Mouse (Mus musculus): Measurements from ENCODE around the gene Bmper.

Bmper gene

DNA sequence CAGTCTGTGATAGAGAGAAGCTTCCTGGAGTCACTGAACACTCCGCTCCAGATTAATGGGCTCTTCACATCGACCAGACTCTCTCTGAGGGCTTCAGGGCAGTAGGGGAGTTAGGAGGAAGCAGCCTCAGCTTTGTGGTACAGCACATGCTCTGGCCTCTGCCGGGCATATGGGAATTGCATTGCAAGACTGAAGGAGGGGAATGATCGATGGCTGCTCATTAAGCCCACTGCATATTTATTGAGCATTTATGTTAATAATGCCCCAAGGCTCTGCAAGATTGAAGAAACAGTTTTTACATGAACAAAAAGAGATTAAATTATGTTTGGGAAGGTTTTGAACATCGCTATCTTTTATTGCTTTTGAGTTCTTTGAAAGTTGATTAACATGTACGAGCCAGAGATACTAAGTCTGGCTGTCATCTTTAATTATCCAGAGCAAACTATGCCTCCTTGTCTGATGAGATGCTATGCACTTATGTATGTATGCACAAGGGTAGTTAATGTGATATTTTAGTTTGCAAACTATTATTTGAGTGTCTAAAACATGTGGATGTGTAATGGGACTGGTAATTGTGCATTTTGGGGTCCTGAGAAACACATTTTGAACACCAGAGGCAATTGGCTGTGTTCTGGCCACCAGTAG is 13.9 kb downstream of the Bmper start:
- DNase-seq, result no peak

DNA sequence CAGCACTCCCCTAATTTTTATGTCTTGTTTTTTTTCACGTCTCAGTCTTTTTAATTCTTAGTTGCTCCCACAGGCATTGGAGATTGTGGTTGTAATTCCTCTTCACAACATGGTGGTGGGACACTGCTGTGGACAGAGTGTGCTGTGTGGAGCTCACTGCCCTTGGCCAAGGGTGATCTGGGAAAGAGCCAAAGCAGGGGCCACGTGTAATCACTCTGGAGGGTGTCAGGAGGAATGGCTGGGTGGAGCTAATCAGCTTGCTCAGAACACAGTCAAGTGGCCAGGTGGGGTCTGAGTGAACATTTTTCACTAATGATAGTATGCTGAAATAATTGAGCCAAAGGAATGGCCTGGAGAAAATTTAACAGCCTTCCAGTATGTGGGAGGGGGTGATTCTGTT is 16.1 kb downstream of the Bmper start:
- no peak for DNase-seq

DNA sequence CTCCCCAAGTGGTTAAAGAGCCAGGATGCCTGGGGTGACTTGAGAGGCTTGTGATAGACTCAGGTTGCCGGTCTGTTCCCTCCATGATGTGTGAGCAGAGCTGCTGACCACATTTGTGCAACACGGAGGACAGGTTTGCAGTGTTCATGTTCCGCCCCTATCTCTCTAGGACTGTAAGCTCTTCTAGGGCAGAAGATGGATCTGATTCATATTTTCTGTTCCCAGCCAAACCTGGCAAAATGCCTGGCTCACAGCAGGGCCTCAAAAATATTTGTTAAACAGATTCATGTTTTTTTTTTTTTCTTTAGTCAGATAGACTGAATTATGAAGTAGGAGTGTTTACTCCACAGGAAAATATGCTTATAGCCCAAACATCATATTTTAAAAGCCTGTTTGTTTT is 20.0 kb downstream of the Bmper start:
- DNase-seq, result peak; percentile 29 to 45

DNA sequence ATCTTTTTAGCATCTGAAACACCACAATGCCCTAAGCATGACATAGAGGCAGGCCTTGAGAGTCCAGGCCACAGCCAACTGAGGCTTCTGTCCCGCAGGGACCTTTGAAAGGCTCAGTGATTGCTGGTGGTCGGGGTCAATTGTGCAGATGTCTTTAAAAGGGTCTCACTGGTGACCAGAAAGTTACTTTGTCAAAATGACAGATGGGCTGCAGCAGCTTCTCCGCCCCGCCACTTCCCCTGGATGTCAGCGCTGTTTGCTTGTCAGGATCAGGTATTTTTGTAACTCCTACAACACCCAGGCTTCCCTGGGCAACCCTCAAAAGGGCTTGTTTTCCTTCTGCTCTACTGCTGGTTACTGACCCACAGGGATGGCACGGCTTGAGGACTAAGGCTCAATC is 21.0 kb downstream of the Bmper start:
- DNase-seq, result no peak

DNA sequence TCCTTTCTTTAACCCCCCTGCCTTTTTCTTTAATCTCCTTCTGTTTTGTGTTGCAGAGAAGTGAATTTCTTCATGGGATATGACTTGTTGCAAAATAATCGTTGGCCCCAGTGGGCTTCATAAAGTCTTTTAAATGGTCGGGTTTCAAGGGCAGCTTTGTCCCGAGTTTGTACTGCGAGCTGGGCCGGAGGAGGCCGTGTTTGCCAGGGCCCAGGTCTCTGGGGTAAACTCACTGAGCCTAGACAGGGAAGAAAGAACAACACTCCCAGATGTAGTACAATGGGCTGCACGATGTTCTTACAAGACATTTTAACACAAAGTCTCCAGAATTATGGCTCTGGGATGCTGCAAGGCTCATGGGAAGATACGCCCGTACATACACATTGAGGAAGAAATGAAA is 23.5 kb downstream of the Bmper start:
- DNase-seq, result no peak

DNA sequence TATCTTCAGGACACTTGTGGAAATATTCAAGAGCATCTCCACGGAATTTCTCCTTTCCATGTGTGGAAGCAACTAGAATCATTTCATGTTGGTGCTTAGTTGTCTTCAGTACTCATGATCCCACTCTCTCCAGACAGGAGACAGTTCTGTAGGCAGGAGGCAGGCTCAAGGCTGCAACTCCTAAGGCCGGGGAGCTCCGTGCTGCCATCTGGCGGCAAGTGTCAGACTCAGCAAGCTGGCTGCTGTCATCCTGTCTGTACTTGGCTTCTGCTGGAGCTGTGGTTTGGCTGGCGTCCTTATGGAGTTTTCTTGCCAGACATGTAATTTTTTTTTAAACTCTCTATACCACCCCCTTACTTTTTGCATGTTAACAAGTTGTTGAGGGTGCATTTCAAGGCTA is 27.1 kb downstream of the Bmper start:
- peak; percentile 64 to 73 for DNase-seq

DNA sequence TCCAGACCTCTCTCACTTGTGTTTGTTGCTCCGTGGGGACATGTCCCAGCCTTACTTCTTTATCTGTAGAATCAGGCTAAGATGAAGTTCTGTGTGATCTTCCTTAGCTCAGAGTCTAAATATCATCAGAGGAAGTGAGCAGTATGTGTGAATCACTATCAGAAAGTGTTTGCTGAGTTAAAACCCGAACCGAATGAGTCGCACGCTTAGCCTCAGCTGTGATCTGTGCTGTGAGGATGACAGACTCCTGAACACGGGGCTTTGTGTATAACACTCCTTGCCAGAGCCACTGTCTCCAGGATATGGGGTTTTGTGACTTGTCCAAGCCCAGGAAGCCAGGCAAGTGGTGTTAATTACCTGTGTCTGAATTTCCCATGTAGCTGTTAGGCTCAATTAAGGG is 28.1 kb downstream of the Bmper start:
- no peak for DNase-seq

DNA sequence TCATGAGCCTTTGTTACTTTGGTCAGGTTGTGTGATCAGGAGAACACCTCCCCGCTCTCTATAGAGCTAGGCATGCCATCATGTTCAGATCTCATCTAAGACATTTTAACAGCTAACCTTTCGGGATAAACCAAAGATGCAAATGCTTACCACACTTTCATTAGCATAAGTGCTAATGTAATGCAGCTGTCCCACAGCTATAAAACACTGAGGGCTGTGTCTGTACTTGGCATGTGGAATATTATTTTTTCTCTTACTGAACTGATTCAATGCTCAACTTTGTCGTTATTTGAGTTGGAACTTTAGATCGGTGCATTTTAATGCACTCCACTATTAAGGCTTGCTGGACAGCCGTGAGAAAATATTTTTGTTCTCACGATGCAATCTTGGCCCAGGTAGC is 30.7 kb downstream of the Bmper start:
- no peak for DNase-seq

DNA sequence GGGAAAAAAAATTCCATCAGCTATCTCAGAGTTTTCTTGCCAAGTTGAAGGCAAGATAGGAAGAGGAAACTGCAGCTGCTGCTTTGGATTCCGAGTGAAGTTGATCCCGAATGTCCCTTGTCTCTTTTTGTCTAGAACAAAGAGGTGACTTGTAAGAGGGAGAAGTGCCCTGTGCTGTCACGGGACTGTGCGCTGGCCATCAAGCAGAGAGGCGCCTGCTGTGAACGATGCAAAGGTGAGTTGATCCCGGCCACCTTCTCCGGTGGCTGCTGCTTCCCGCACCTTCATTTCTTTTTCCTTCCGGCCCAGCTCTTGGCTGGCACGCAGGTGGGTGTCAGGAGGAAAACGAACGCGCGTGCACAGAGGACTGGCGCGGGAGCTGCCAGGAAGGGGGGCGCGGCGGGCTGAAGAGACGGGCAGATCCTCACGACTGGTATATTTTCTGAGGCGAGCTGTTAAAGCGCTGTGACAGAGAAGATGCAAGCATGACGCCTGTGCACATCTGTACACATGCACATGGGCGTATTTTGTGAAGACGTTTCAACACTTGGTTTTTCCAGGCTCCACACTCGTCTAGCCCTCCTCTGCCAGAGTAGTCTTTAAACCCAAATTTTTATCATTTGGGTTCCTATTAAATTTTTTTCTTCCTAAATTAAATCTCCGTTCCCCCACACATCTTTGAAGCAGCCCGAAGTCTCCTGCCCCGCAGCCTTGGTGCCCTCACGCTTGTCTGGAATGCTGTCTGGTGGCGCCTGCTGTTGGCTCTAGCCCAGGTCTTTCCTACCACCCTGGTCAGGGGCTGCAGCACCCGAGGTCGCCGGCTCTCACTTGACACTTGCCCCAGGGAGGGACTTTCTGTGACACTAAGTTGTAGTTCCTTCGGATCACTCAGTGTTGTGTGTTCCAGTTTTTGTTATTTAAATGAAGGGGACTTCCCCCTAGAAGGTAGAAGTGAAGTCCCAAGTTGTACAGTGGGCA is 31.6 kb downstream of the Bmper start:
- DNase-seq, result no peak

DNA sequence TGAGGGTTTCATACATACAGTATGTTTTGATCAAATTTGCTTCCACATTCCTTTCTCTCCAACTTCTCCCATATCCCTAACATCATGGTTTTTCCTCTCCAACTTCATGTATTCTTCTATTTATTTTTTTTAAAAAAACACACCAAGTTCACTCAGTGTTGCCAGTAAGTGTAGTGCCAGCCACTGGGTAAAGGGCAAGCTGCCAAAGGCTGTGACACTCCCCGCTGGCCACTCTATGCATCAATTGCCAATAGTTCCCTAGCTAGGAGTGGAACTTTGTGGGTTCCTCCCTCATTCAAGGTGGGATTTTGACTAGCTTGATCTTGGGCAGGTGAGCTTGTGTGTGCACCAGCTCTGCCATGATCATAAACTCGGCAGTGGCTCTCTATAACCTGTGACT is 33.0 kb downstream of the Bmper start:
- no peak for DNase-seq

DNA sequence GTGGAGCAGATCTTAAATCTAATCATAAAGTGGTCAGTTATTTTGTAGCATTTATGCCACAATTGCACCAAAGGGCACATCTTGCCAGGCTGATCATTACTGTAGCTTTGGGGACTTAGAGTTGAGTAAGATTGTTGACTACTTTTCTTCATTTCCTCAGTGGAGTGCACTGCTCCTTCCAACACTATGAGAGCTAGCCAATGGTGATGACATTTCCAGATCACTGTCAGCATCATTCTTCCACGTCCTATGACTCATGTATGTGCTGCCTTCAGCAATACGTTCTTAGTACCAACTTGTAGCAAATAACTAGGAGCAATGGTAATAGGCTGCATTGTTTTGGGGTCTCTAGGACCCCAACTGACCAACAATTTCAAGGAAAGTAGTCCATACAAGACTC is 33.7 kb downstream of the Bmper start:
- no peak for DNase-seq

DNA sequence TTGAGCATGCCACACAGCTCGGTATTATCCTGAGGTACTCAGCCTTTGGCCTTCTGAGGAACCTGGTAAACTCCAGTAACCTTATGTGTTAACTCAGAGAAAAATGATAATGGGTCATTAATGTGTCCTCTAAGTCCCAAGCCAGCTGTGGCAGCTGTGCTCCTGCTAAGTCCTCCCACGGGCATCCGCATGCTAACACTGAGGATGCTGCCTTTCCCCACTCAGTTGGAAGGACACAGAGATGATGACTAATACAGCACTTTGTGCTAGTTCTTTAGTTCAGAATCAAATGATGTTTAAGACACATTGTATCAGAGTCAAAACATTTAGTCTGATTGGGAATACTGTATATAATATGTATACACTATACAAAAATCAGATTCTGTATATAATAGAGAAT is 39.0 kb downstream of the Bmper start:
- no peak for DNase-seq

DNA sequence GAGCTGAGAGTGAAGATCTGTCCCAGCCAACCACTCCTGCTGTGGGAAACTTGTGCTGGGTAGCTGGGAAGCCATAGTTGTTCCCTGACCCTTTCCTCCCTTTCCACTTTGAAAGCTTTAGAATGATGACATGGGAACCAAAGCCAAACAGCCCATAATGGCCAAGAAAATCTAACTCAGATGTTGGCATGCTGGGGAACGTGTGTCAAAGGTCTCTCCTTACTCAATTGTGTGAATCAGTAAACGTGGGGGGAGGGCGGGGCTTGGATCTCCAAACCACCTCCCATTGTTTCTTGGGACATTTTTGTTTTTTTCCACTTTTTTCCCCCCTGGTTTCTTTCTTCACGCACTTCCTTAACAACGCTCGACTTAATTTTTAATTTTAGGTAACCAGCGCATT is 40.0 kb downstream of the Bmper start:
- no peak for DNase-seq

DNA sequence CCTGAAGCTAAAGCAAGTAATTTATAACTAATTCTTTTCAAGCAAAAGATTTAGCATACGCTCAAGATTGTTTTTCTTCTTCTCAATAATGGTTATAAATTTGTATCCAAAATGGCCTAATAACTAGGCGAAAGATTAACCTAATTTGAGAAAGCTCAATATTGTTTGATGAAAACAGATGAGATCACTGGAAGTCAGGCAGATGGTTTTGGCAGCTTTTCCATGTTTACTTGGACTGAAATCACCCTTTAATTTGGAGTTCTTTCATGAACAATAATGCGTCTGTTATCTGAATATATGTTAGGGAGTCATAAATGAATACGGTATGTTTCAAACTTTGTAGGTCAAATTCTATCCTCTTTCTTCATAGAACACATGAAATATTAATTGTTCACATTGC is 41.6 kb downstream of the Bmper start:
- DNase-seq, result no peak

DNA sequence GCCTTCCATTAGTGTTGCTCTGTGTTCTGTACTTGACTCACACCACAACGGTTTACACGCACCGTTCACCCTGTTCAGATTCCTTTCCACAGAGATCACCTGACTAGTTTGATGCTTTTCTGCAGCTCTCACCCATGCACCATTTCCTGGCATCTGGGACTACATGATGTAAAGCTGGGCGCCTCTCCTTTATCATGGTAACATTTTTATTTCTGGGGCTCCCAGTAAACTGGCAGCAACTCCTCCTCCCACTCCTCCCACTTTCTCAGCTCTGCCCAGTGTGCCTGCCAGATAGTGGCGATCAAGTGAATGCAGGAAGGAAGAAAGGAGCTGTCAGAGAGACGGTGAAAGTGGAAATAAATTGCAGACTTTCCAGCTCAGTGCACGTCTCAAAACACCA is 45.7 kb downstream of the Bmper start:
- no peak for DNase-seq

DNA sequence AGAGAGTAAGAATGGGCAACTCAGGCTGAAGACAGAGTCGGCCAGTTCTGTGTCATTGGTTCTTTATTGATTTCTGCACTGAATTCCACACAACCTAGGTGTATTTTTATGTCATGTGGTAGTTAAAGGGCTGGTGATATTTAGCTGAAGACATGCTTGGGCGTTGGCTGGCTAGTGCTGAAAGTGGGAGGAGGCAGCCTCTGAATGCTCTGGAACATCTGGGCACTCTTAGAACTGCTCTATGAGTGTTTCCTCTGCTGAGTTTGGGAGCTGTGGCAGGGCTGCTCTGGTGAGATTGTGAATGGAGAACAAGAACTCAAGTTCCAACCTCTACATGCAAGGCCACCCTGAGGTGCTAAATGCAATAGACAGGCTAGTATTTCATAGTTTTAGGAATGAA is 46.2 kb downstream of the Bmper start:
- DNase-seq, result no peak

DNA sequence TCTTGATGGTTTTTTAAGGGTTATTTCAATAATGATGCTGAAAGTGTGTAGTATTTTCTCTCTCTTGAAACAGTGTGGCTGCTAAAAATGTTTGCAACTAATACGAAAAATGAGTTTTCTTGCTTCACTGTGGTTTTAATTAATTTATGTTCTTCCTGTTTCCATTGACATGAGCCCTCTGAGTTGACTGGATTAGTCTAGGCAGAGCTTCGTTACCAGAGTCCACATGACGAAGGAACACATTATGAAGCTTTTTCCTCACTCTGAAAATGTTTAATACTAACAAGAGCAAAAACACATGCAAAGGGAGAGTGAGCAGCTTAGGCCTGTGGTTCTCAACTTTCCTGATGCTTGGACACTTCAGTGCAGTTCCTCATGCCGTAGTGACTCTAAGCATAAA is 53.4 kb downstream of the Bmper start:
- DNase-seq, result no peak

DNA sequence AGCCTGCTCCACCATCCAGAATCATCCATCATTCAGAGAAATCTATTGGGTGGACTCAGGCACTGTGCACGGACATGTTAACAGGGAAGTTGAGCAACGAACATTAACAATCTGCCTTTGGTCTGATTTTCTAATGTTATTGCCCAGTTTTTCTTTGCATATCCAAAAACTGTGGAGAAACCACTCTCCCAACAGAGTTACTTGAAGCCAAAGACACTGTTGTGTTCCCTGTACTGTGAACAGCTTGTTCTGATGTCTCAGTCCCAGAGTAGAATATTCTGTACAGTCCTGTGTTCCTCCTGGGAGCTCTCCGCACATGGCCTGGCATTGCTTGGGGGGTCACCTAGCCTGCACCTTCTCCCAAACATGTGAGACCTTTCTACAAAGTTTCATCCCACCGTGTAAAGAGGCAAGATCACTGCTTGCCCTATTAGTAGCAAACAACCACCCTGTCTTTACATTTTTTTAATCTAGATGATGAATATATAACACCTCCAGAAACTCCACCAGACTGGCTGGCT is 62.1 kb downstream of the Bmper start:
- no peak for DNase-seq

DNA sequence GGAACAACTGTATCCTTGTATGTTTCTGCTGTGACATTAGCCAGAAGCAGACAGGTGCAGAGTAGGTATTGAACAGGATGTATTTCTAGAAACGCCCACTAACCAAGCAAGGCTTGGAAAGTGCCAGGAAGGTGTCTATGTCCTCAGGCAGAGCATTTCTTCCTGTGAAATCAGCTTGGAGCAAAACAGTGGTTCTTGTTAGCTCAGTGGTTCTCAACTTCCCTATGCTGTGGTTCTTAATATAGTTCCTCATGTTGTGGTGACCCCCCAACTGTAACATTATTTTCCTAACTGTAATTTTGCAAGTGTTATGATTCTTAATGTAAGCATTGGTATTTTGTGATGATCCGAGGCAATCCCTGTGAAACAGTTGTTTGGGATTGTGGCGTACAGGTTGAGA is 70.7 kb downstream of the Bmper start:
- no peak for DNase-seq

DNA sequence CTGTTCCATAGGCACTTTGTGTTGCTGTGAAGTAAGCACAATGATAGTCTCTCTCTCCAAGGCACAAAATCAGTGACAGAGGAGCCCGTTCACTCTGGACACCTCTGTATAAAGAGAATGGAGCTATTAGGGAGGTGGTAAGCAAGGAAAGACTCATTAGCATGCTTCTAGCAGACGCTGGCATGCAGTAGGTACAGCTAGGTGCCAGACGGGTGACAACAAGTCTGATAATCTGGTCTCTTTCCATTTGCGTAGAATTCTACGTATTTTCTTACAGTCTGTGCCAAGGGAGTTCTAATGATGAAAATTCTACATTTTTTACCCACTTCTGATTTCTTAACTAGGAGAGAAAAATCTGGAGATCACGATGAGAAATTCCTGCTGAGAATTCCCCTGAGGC is 72.7 kb downstream of the Bmper start:
- DNase-seq, result no peak

DNA sequence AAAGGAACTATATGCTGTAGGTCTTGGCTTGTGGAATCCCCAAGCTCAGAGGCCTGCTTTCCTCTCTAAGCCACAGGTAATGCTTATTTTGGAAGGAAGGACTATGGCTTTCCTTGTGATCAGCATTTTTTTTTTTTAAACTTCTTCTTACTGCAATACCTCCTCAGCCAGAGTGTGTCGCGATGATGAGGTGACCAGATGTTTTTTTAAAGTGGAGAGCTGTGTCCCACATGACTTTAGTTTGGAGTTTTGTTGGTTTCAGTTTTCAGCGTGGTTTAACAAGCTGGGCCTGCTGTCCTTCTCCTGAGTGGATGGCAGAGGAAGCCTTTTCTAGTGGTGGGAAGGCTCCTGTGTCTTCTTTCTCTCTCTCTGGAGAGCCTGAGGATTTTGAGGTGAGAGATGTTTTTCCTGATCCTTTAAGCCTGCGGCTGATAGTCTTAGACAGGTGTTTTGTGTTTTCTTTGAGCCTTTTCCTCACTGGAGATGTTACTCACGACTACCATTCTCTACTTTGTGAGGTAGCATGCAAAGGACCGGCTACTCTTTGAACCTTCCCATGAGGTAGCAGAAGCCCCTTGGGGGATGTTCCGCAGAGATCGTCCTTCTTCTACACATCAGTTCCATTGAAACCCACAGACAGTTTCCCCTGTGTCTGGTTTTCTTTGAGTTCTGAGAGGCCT is 74.8 kb downstream of the Bmper start:
- no peak for DNase-seq

DNA sequence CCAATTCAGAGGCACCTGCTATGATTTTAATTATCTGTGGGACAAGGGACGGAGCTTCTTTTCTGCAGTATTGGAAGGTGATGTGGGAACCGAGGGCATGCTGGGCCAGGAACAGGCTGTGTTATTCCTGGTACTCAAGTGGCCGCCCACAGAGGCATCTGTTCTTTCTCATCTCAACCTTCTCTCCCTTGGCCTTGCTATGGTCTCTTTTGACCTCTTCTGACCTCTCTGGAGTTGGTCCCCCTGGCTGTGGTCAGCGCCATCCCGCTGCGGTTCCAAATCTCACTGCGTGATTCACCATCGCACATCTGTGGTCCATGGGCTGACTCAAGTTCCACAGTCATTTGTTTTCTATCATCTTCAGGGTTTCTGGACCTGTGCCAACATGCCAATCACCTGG is 77.5 kb downstream of the Bmper start:
- DNase-seq, result peak; percentile 56 to 58

DNA sequence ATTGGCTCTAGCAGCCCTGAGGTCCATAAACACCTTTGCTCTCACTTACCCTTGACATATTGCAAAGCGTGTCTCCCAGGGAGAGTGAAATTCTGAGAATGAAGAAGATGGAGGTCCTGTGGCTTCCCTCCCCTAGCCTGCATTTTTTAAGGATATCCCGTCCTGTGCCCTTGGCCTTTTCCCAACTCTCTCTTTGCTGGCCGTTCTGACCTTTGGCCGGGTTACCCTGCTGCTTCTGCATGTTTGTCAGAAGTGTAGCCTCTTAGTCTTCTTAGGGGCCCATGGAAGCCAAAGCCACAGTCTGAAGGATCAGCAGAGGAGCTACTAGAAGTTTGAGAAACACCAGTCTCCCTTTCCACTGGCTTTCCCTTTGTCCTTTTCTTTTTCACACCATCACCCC is 82.8 kb downstream of the Bmper start:
- no peak for DNase-seq

DNA sequence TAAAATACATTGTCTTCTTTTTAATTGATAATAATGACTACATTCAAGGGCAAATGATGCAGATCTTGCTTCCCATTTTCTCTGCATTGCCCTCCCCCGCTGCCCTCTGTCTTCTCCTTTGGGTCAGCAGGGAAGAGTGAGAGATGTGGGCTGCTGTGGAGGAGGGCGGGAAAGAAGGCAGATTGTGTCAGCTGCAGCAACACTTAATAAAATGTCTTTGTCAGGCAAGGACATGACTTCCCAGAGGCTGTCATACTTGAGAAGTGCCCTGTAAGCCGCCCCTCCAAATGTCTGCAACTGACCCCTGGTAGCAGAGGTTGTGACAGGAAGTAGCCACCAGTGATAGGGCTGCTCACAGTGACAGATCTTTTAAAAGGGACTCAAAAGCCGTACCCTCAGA is 83.3 kb downstream of the Bmper start:
- no peak for DNase-seq

Measured in cerebellum, adult 18-20 months (tissue).